Mouse (Mus musculus) forebrain, embryonic 13.5 days (tissue): ENCODE results near the gene Cabp5. TPM values are rescaled to one million over a fixed set of nuclear protein-coding genes. Genes with fewer than 3 reads are reported as not detected.
"Not testable (repeated sequence)": the region's sequence is repeated elsewhere in the genome, so short reads cannot be mapped to it uniquely, and the experiment has no call there.

Experiments
- ATAC-seq: fragments of 200-750 bp; cut with Nextera tagmentation; 2 replicates; pipeline ENCODE4 v1.8.0; 2017
- H3K27ac ChIP-seq: fragments of 300-500 bp; sonication (generic); 2 replicates; pipeline ENCODE4 v1.5.1; 2015; ENCODE audit warnings: inconsistent platforms, mild to moderate bottlenecking, moderate library complexity
- H3K27me3 ChIP-seq: fragments of 300-500 bp; sonication (generic); 2 replicates; pipeline ENCODE4 v1.6.1; 2015; ENCODE audit warnings: mild to moderate bottlenecking, inconsistent platforms
- H3K36me3 ChIP-seq: fragments of 300-500 bp; sonication (generic); 2 replicates; pipeline ENCODE4 v1.6.1; 2015; ENCODE audit warnings: mild to moderate bottlenecking, inconsistent platforms; ENCODE audit not compliant: poor library complexity, severe bottlenecking
- H3K4me1 ChIP-seq: fragments of 300-500 bp; sonication (generic); 2 replicates; pipeline ENCODE4 v1.6.1; 2015; ENCODE audit warnings: inconsistent platforms
- H3K4me2 ChIP-seq: fragments of 300-500 bp; sonication (generic); 2 replicates; pipeline ENCODE4 v1.6.1; 2015; ENCODE audit warnings: inconsistent platforms, mild to moderate bottlenecking, moderate library complexity
- H3K4me3 ChIP-seq: fragments of 300-500 bp; sonication (generic); 2 replicates; pipeline ENCODE4 v1.5.1; 2015; ENCODE audit warnings: mild to moderate bottlenecking, inconsistent platforms
- H3K9ac ChIP-seq: fragments of 300-500 bp; sonication (generic); 2 replicates; pipeline ENCODE4 v1.6.1; 2015; ENCODE audit warnings: mild to moderate bottlenecking, inconsistent platforms
- H3K9me3 ChIP-seq: fragments of 300-500 bp; sonication (generic); replicated peaks from 2 replicates; pipeline ENCODE4 v1.6.1; 2016; ENCODE audit warnings: inconsistent platforms
- WGBS: fragments of 180-500 bp; shearing (Covaris S2); methylation state at CpG from one replicate; pipeline ENCODE4 v1.1.7; 2015; 5-methylcytosine and 5-hydroxymethylcytosine counted together
- polyA plus RNA-seq: library from polyadenylated mRNA; unstranded; fragments of >200 nt; fragmentation: Nextera tagmentation; extraction: Ambion mirVana; gene quantifications from 2 replicates; pipeline ENCODE4 v1.2.1, GENCODE M21; 2015

Gene Cabp5
- 0.27 TPM in 1 of 2 replicates, not detected in the other for polyA plus RNA-seq

DNA sequence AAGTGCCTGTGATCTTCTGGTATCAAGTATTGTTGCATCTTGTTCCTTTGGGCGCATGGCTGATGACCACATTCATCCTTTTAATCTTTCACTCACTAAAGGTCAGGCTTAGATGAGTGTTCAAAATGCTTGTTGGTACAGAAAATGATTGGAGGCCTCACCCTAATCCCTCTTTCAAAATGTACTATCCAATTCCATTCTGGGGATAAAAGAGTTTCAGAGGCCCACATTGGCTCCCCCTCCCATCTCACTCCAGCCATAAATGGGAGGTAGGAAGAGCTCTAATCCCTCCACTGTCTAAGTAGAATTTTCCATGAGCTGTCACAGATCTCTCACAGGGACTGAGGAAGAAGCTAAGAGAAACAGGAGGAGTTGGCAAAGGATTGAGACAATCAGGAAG, at the start of gene Cabp5:
TSS of gene Cabp5 (plus strand) at position 301 of the 400 bp plus-strand sequence.
- Histone ChIP-seq H3K4me3 (no peak within 1 kb of the TSS), H3K36me3 (no peaks in the 10 kb centered on the region), H3K4me1 (no peaks in the 10 kb centered on the region), H3K27me3 (no peaks in the 10 kb centered on the region), H3K9ac (no peak within 1 kb of the TSS), H3K4me2 (no peak within 1 kb of the TSS), H3K9me3 (peaks cover 22% of the 10 kb centered on the region; the same call in 1 of the 2 replicates), H3K27ac (no peak within 1 kb of the TSS)
- ATAC-seq = no peak
- 78% methylated on average over 1 of the region's 1 CpGs for WGBS

DNA sequence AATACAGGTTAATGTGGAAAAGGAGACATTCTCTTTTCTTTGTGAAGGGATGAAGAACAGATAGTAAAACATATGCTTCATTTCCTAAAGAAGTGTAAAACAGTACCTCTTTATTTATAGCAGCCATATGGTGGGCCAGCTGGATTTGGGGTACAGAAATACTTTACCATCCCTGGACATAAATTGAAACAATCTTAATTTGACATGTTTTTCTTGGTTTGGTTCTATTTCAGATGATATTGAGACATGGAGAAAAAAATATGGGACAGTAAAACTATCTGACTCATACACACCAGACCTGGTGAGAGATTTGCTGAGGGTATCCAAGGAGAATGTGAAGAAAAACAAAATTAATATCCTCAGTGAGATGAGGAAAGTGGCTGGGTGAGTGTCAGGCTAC, 42.0 kb upstream of the Cabp5 start:
- H3K27ac ChIP-seq = no peak overlapping the region
- no peak overlapping the region for H3K4me3 ChIP-seq
- ATAC-seq = no peak
- no peak overlapping the region for H3K9ac ChIP-seq
- no peaks in the 10 kb centered on the region for H3K4me1 ChIP-seq
- no peak overlapping the region for H3K4me2 ChIP-seq
- H3K36me3 ChIP-seq = peaks cover 47% of the 10 kb centered on the region
- no peaks in the 10 kb centered on the region for H3K27me3 ChIP-seq
- no peaks in the 10 kb centered on the region; the same call in 1 of the 2 replicates for H3K9me3 ChIP-seq

GRCm38 (mm10) chr7:13380588-13380987, 17.3 kb upstream of the Cabp5 start:
- Histone ChIP-seq H3K4me3 (no peak overlapping the region), H3K27me3 (no peaks in the 10 kb centered on the region), H3K4me2 (no peak overlapping the region), H3K9me3 (no peaks in the 10 kb centered on the region), H3K27ac (no peak overlapping the region), H3K4me1 (no peaks in the 10 kb centered on the region), H3K9ac (no peak overlapping the region), H3K36me3 (no peaks in the 10 kb centered on the region)
- ATAC-seq = no peak
- 88% methylated on average over 2 of the region's 2 CpGs for WGBS

DNA sequence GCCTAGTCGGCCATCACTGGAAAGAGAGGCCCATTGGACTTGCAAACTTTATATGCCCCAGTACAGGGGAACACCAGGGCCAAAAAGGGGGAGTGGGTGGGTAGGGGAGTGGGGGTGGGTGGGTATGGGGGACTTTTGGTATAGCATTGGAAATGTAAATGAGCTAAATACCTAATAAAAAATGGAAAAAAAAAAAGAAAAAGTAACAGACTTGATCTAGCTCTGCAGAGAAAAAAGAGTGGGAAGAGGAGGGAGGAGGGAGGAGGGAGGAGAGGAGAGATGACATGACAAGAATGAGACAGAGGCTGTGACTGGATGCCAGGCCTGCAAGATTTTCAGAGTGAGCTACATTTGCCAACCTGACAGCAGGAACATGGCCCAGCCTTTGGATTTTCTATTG, 52.6 kb downstream of the Cabp5 start, which contains the start of gene Bsph1:
TSS of gene Bsph1 (plus strand) at position 301 of the 400 bp plus-strand sequence.
- H3K4me2 ChIP-seq, H3K4me1 ChIP-seq, H3K9ac ChIP-seq, H3K4me3 ChIP-seq, H3K27me3 ChIP-seq, H3K36me3 ChIP-seq, H3K27ac ChIP-seq, ATAC-seq: not testable (repeated sequence)
- peaks cover 12% of the 10 kb centered on the region for H3K9me3 ChIP-seq
- WGBS = 76% methylated on average over 1 of the region's 1 CpGs

Other genes starting within 250 kb of the Cabp5 start
- gene Vmn1r88, start 238.6 kb upstream of the Cabp5 start, polyA plus RNA-seq = not detected in 2 replicates
- not detected in 2 replicates for gene Vmn1r89, start 185.1 kb upstream of the Cabp5 start, polyA plus RNA-seq
- 106 and 113 TPM in 2 replicates for gene Lig1, start 120.8 kb upstream of the Cabp5 start, polyA plus RNA-seq
- gene Zswim9, start 119.4 kb upstream of the Cabp5 start, polyA plus RNA-seq = 14.5 and 15.8 TPM in 2 replicates
- 1.1 and 1.5 TPM in 2 replicates for gene Pla2g4c, start 73.5 kb upstream of the Cabp5 start, polyA plus RNA-seq
- not detected in 2 replicates for gene Bsph1, start 52.7 kb downstream of the Cabp5 start, polyA plus RNA-seq
- not detected in 2 replicates for gene Bsph2, start 172.9 kb downstream of the Cabp5 start, polyA plus RNA-seq
- not detected in 2 replicates for gene Sult2a5, start 225.8 kb downstream of the Cabp5 start, polyA plus RNA-seq